Comparison of ENCODE assay signal across 8 mouse cellular contexts in genomic region chr13:30749557-30750141, GRCm38 (mm10). TPM values are rescaled to one million over a fixed set of nuclear protein-coding genes. Genes with fewer than 3 reads are reported as not detected.
DNase-seq lines count a peak whose midpoint lies in the region; ATAC-seq and TF ChIP-seq lines count a peak whose summit lies in the region.

No protein-coding gene starts in this region.

- dilution Hi-C loops in CH12.LX (cut with MboI; ENCODE audit: extremely low pct_ligation_motif_present, extremely low pct_unique_long_range_greater_than_20kb, low sequenced_read_pairs): no loop called here

- H3K27ac ChIP-seq in CH12.LX (ENCODE audit: insufficient read depth, low read depth): peak overlapping the region; percentile 83
- no peak overlapping the region for H3K27ac ChIP-seq in forebrain, embryonic 15.5 days (replicated peaks)
- H3K27ac ChIP-seq in limb, embryonic 15.5 days: no peak overlapping the region
- no peak overlapping the region for H3K27ac ChIP-seq in stomach, embryonic 14.5 days (ENCODE audit: low read length)

- peaks cover 9 to 43% of the 10 kb centered on the region in 2 experiments for H3K4me1 ChIP-seq in CH12.LX (ENCODE audit: control insufficient read depth in 1 of 2, insufficient read depth in 2 of 2)
- peaks cover 21% of the 10 kb centered on the region for H3K4me1 ChIP-seq in forebrain, embryonic 15.5 days
- H3K4me1 ChIP-seq in limb, embryonic 15.5 days: peaks cover 20% of the 10 kb centered on the region
- peaks cover 3% of the 10 kb centered on the region; the same call in 1 of the 2 replicates for H3K4me1 ChIP-seq in stomach, embryonic 14.5 days (ENCODE audit: control insufficient read depth, insufficient read depth, low read length)

- peak overlapping the region; percentile 87 to 98 (median 90) for H3K4me3 ChIP-seq in CH12.LX (replicated peaks in 1 of 3; ENCODE audit: low read depth in 2 of 3, low read length in 2 of 3, poor library complexity in 1 of 3)
- H3K4me3 ChIP-seq in forebrain, embryonic 15.5 days: peak overlapping the region; percentile 33
- peak overlapping the region; percentile 34 for H3K4me3 ChIP-seq in limb, embryonic 15.5 days
- H3K4me3 ChIP-seq in stomach, embryonic 14.5 days (ENCODE audit: low read depth, low read length): peak overlapping the region; percentile 34

- H3K79me2 ChIP-seq in CH12.LX (replicated peaks; ENCODE audit: control insufficient read depth, extremely low read depth, insufficient read depth, poor library complexity, severe bottlenecking): peaks cover 56% of the 10 kb centered on the region

- no peaks in the 10 kb centered on the region for H3K27me3 ChIP-seq in CH12.LX (replicated peaks)
- H3K27me3 ChIP-seq in forebrain, embryonic 15.5 days: peaks cover 56% of the 10 kb centered on the region
- H3K27me3 ChIP-seq in limb, embryonic 15.5 days: peaks cover 56% of the 10 kb centered on the region
- H3K27me3 ChIP-seq in stomach, embryonic 14.5 days (ENCODE audit: control insufficient read depth, insufficient read depth, low read length): peaks cover 30% of the 10 kb centered on the region

- no peak for TF ChIP-seq POLR2A in CH12.LX (IDR thresholded peaks at IDR 0.05; ENCODE audit: low read depth, low read length)

- TF ChIP-seq CTCF in CH12.LX (conservative IDR thresholded peaks at IDR 0.05 in 1 of 2, IDR thresholded peaks at IDR 0.05 in 1 of 2; ENCODE audit: low read depth in 2 of 2, low read length in 2 of 2): no peak

- no peak for TF ChIP-seq RAD21 in CH12.LX (IDR thresholded peaks at IDR 0.05; ENCODE audit: low read depth, low read length)

- 2% methylated on average over 11 of the region's 11 CpGs for WGBS in forebrain, embryonic 15.5 days
- WGBS in limb, embryonic 15.5 days: 6% methylated on average over 11 of the region's 11 CpGs
- 5% methylated on average over 11 of the region's 11 CpGs for WGBS in stomach, embryonic 14.5 days

- no peak for TF ChIP-seq EP300 in CH12.LX (IDR thresholded peaks at IDR 0.05; ENCODE audit: low read length)

- peak overlapping the region; percentile 31 for H3K4me2 ChIP-seq in CH12.LX (ENCODE audit: insufficient read depth, low read depth, poor library complexity, severe bottlenecking)
- H3K4me2 ChIP-seq in forebrain, embryonic 15.5 days (replicated peaks): peak overlapping the region; percentile 49
- peak overlapping the region; percentile 56 for H3K4me2 ChIP-seq in limb, embryonic 15.5 days
- H3K4me2 ChIP-seq in stomach, embryonic 14.5 days (replicated peaks; ENCODE audit: low read depth, low read length): peak overlapping the region; percentile 54

- peaks cover 29 to 42% of the 10 kb centered on the region in 2 experiments for H3K36me3 ChIP-seq in CH12.LX (replicated peaks in 1 of 2; ENCODE audit: control insufficient read depth in 1 of 2, insufficient read depth in 1 of 2, low read length in 1 of 2)
- H3K36me3 ChIP-seq in forebrain, embryonic 15.5 days: no peaks in the 10 kb centered on the region
- H3K36me3 ChIP-seq in limb, embryonic 15.5 days: no peaks in the 10 kb centered on the region
- H3K36me3 ChIP-seq in stomach, embryonic 14.5 days (ENCODE audit: control insufficient read depth, insufficient read depth, low read length): no peaks in the 10 kb centered on the region

- in situ Hi-C loops in CH12.LX (cut with MboI; ENCODE audit: low pct_ligation_motif_present, low pct_unique_long_range_greater_than_20kb, low sequenced_read_pairs): loop anchor here (5.0 to 10.0 kb wide), 3 partner anchors 32 to 145 kb away; no protein-coding TSS in a partner anchor

- no peaks in the 10 kb centered on the region for H3K9me3 ChIP-seq in CH12.LX (replicated peaks; ENCODE audit: low read length)
- H3K9me3 ChIP-seq in forebrain, embryonic 15.5 days: no peaks in the 10 kb centered on the region
- no peaks in the 10 kb centered on the region for H3K9me3 ChIP-seq in limb, embryonic 15.5 days
- no peaks in the 10 kb centered on the region for H3K9me3 ChIP-seq in stomach, embryonic 14.5 days (ENCODE audit: control insufficient read depth, low read depth, low read length)

- no peak for ATAC-seq in forebrain, embryonic 15.5 days (replicated peaks)
- ATAC-seq in limb, embryonic 15.5 days (ENCODE audit: insufficient number of reproducible peaks, low FRiP score, low TSS enrichment, low read depth): no peak
- no peak for ATAC-seq in stomach, embryonic 14.5 days (ENCODE audit: insufficient number of reproducible peaks, insufficient read depth, low FRiP score, low read depth)

- peak overlapping the region; percentile 91 for H3K9ac ChIP-seq in CH12.LX (ENCODE audit: insufficient read depth, low read depth)
- no peak overlapping the region for H3K9ac ChIP-seq in forebrain, embryonic 15.5 days (replicated peaks)
- H3K9ac ChIP-seq in limb, embryonic 15.5 days: no peak overlapping the region
- no peak overlapping the region for H3K9ac ChIP-seq in stomach, embryonic 14.5 days (replicated peaks; ENCODE audit: low read depth, low read length)

- peak; percentile 19 for DNase-seq in adrenal gland, postnatal 10 days
- DNase-seq in adrenal gland, postnatal 25 days: no peak
- DNase-seq in CH12.LX (ENCODE audit: extremely low read depth): no peak
- no peak for DNase-seq in layer of hippocampus, adult 11-12 months (ENCODE audit: low spot score)
- DNase-seq in spleen, postnatal 14 days (ENCODE audit: low spot score in 2 of 2): no peak

TF ChIP-seq in CH12.LX, 34 proteins besides CTCF, POLR2A, EP300 and RAD21:
- TF ChIP-seq NRF1 (IDR thresholded peaks at IDR 0.05; ENCODE audit: low read depth, low read length): no peak
- no peak for TF ChIP-seq TCF12 (IDR thresholded peaks at IDR 0.05; ENCODE audit: low read depth, low read length)
- TF ChIP-seq NELFE (IDR thresholded peaks at IDR 0.05; ENCODE audit: low read depth, low read length): no peak
- TF ChIP-seq ZMIZ1 (IDR thresholded peaks at IDR 0.05; ENCODE audit: low read depth, low read length): no peak
- TF ChIP-seq GABPA (IDR thresholded peaks at IDR 0.05; ENCODE audit: insufficient replicate concordance, low read depth, low read length): no peak
- peak; percentile 10; the same call in 1 of the 2 replicates for TF ChIP-seq SMC3 (IDR thresholded peaks at IDR 0.05; ENCODE audit: low read depth, low read length)
- peak; percentile 67; the same call in 1 of the 2 replicates for TF ChIP-seq POLR2AphosphoS2 (IDR thresholded peaks at IDR 0.05; ENCODE audit: low read depth, low read length)
- TF ChIP-seq IRF4 (IDR thresholded peaks at IDR 0.05; ENCODE audit: low read depth, low read length): no peak
- peak; percentile 75 for TF ChIP-seq MXI1 (IDR thresholded peaks at IDR 0.05; ENCODE audit: low read depth, low read length)
- TF ChIP-seq BHLHE40 (IDR thresholded peaks at IDR 0.05; ENCODE audit: low read depth, low read length): no peak
- TF ChIP-seq ELF1 (IDR thresholded peaks at IDR 0.05; ENCODE audit: low read depth, low read length): no peak
- no peak for TF ChIP-seq ETS1 (conservative IDR thresholded peaks at IDR 0.05; ENCODE audit: low read depth, low read length)
- TF ChIP-seq CHD1 (IDR thresholded peaks at IDR 0.05; ENCODE audit: low read depth, low read length): no peak; the same call in 1 of the 2 replicates
- TF ChIP-seq MYC (IDR thresholded peaks at IDR 0.05; ENCODE audit: low read depth, low read length): no peak
- no peak for TF ChIP-seq JUN (IDR thresholded peaks at IDR 0.05; ENCODE audit: insufficient read depth, low read depth, low read length)
- no peak for TF ChIP-seq PAX5 (IDR thresholded peaks at IDR 0.05; ENCODE audit: low read length)
- no peak for TF ChIP-seq TBP (conservative IDR thresholded peaks at IDR 0.05; ENCODE audit: low read depth, low read length)
- peak; percentile 22; the same call in 1 of the 2 replicates for TF ChIP-seq USF1 (IDR thresholded peaks at IDR 0.05; ENCODE audit: low read depth, low read length)
- TF ChIP-seq ZNF384 (IDR thresholded peaks at IDR 0.05; ENCODE audit: low read depth, low read length): no peak
- no peak for TF ChIP-seq JUND (conservative IDR thresholded peaks at IDR 0.05; ENCODE audit: low read depth, low read length)
- no peak for TF ChIP-seq ZC3H11A (IDR thresholded peaks at IDR 0.05; ENCODE audit: low read depth, low read length)
- TF ChIP-seq ZKSCAN1 (IDR thresholded peaks at IDR 0.05; ENCODE audit: borderline replicate concordance, low read depth, low read length): no peak
- no peak for TF ChIP-seq KAT2A (IDR thresholded peaks at IDR 0.05; ENCODE audit: insufficient replicate concordance, low read length)
- no peak for TF ChIP-seq HCFC1 (IDR thresholded peaks at IDR 0.05; ENCODE audit: low read depth, low read length)
- TF ChIP-seq SIN3A (IDR thresholded peaks at IDR 0.05; ENCODE audit: low read length): peak; percentile 62
- TF ChIP-seq USF2 (conservative IDR thresholded peaks at IDR 0.05; ENCODE audit: low read depth, low read length): no peak
- no peak for TF ChIP-seq UBTF (IDR thresholded peaks at IDR 0.05; ENCODE audit: low read depth, low read length)
- no peak for TF ChIP-seq CHD2 (IDR thresholded peaks at IDR 0.05; ENCODE audit: low read length)
- TF ChIP-seq RCOR1 (conservative IDR thresholded peaks at IDR 0.05; ENCODE audit: low read depth, low read length): no peak
- no peak for TF ChIP-seq MAFK (IDR thresholded peaks at IDR 0.05; ENCODE audit: insufficient replicate concordance, low read length)
- no peak for TF ChIP-seq MAZ (IDR thresholded peaks at IDR 0.05; ENCODE audit: low read depth, low read length)
- no peak for TF ChIP-seq E2F4 (IDR thresholded peaks at IDR 0.05; ENCODE audit: insufficient replicate concordance, low read depth, low read length)
- TF ChIP-seq MEF2A (IDR thresholded peaks at IDR 0.05; ENCODE audit: borderline replicate concordance, low read depth, low read length): no peak
- TF ChIP-seq MAX (IDR thresholded peaks at IDR 0.05; ENCODE audit: low read length): peak; percentile 48; the same call in 1 of the 2 replicates

RNA-seq across cellular contexts. Expression of gene Irf4, which starts 0.6 kb away (rescaled TPM):
- 10 to 100 TPM in 1 of 2 experiments, 1 to 10 TPM in 1; 4.4 to 41.3 TPM for total RNA-seq in adrenal gland, postnatal 10 days (2021)
- total RNA-seq in adrenal gland, postnatal 25 days (2021): 2.0 and 2.6 TPM in 2 replicates
- total RNA-seq in CH12.LX (2012; rRNA removed) (115 and 138 TPM in 2 replicates), CH12.LX (2014; rRNA removed) (122 and 142 TPM in 2 replicates)
- polyA plus RNA-seq in CH12.LX (2012; ENCODE audit: insufficient read length, low read depth): 74.5 and 81.7 TPM in 2 replicates
- polyA plus RNA-seq in forebrain, embryonic 15.5 days (2015; fragmentation: Nextera tagmentation; extraction: Ambion mirVana): 0.06 and 0.23 TPM in 2 replicates
- polyA plus RNA-seq in limb, embryonic 15.5 days (2015; fragmentation: Nextera tagmentation; extraction: Ambion mirVana): 0.12 and 0.21 TPM in 2 replicates
- polyA plus RNA-seq in stomach, embryonic 14.5 days (2014; fragmentation: Nextera tagmentation; extraction: Ambion mirVana): 0.10 and 0.31 TPM in 2 replicates

Comparison
In these comparisons a context has a peak if more than half of its experiments do, and no peak if none do; other contexts are left out.
1. H3K4me3 ChIP-seq: peak in every context shown above with its lines; median percentile 90 in CH12.LX; 34 in limb, embryonic 15.5 days; 34 in stomach, embryonic 14.5 days; 33 in forebrain, embryonic 15.5 days.
2. RNA of gene Irf4, which starts 0.6 kb away (polyA plus RNA-seq): 74.5 to 81.7 TPM in CH12.LX; 0.12 to 0.21 TPM in limb, embryonic 15.5 days, 0.10 to 0.31 TPM in stomach, embryonic 14.5 days and 0.06 to 0.23 TPM in forebrain, embryonic 15.5 days; every median in the first group is over 10 times any median in the second.
3. Peak in every context shown above with its lines, with median percentiles within 50 percentile points of each other: H3K4me2 ChIP-seq.